Mouse (Mus musculus) urinary bladder, postnatal 10 days (tissue): ENCODE results near the gene Ace3.

Source experiments
- DNase-seq: peaks from one replicate; pipeline ENCODE4 v3.0.0; 2022; ENCODE audit warnings: low spot score

Gene Ace3

GRCm38 (mm10) chr11:106044349-106044748, 49.9 kb downstream of the Ace3 start:
- DNase-seq = no peak

GRCm38 (mm10) chr11:106045256-106045655, 50.8 kb downstream of the Ace3 start:
- no peak for DNase-seq

- DNase-seq = no peak
Measured at GRCm38 (mm10) chr11:106045780-106046179, 51.3 kb downstream of the Ace3 start.

GRCm38 (mm10) chr11:106046584-106046983, 52.1 kb downstream of the Ace3 start:
- no peak for DNase-seq

- DNase-seq = no peak
Measured at GRCm38 (mm10) chr11:106053921-106054320, 59.4 kb downstream of the Ace3 start.

- DNase-seq = no peak
Measured at GRCm38 (mm10) chr11:106054600-106054999, 60.1 kb downstream of the Ace3 start.
